Mouse (Mus musculus): ENCODE measurements at regions not wholly inside any gene's neighbourhood (a gene's known extent, or its start where the extent isn't known, plus 50 kb on each side); places are given as distances from the start of the nearest gene placed in this dataset.
A peak's percentile ranks its signal among the peaks of the same experiment; 100 is the strongest.

- H3K27ac ChIP-seq, result peak overlapping the region; percentile 98
- no peak; the same call in 1 of the 2 replicates for ATAC-seq (ENCODE audit: borderline replicate concordance, extremely low read depth, low FRiP score, low TSS enrichment)
- under 1% methylated on average over 47 of the region's 66 CpGs for WGBS
Measured at GRCm38 (mm10) chr13:107889588-107889984, 154.7 kb upstream of the Smim15 start.

DNA sequence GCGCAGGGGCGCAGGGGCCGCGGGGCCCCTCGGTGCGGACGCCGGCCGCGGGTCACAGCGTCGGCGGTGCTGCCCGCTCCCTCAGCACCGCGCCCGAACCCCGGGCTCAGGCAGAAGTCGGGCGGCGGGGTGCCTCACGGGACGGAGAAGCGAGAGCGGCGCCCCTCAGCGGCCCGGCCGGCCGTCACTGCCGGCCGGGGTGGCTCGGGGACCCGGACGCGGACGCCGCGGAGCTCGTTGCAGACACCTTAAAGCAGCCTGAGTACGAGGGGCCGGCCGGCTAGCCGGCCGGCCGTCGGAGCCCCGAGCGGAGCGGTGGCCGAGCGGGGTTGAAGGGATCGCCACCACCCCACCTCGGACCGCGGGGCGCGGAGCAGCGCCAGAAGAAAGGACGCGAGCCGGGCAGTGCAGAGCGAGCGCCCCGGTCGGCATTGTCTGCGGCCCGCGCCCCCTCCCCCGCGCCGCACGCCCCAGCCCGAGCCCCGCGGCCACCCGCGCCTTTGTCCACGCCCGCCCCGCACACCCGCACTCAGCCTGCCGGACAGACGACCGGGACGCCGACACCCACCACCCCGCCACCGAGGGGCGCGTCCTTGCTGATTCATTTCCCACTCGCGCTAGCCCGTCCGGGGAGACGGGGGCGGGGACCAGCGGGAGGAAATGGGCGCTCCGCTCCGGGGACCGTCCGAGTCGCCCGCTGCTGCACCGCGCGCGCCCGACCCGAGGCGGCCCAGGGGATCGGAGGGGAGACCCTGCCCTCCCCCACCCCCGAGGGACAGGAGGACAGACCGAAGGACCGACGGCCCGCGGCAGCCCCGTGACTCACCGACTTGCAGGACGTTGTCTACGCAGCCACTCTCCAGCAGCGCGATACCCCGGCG is 155.4 kb upstream of the Smim15 start:
- H3K9me3 ChIP-seq, result no peaks in the 10 kb centered on the region
- H3K36me3 ChIP-seq, result no peaks in the 10 kb centered on the region
- peak overlapping the region; percentile 82 for H3K4me2 ChIP-seq
- H3K4me1 ChIP-seq, result peaks cover 31% of the 10 kb centered on the region
- WGBS, result under 1% methylated on average over 88 of the region's 127 CpGs
- peak overlapping the region; percentile 98 for H3K27ac ChIP-seq
- H3K27me3 ChIP-seq, result no peaks in the 10 kb centered on the region
- no peak for ATAC-seq (ENCODE audit: borderline replicate concordance, extremely low read depth, low FRiP score, low TSS enrichment)
- peak overlapping the region; percentile 93 for H3K4me3 ChIP-seq
- H3K9ac ChIP-seq, result peak overlapping the region; percentile 88

More at GRCm38 (mm10) chr13:107889588-107889984, 154.7 kb upstream of the Smim15 start:
- Histone ChIP-seq H3K9me3 (no peaks in the 10 kb centered on the region), H3K36me3 (no peaks in the 10 kb centered on the region), H3K27me3 (no peaks in the 10 kb centered on the region), H3K4me2 (peak overlapping the region; percentile 82), H3K9ac (peak overlapping the region; percentile 88), H3K4me3 (peak overlapping the region; percentile 93), H3K4me1 (peaks cover 23% of the 10 kb centered on the region)

DNA sequence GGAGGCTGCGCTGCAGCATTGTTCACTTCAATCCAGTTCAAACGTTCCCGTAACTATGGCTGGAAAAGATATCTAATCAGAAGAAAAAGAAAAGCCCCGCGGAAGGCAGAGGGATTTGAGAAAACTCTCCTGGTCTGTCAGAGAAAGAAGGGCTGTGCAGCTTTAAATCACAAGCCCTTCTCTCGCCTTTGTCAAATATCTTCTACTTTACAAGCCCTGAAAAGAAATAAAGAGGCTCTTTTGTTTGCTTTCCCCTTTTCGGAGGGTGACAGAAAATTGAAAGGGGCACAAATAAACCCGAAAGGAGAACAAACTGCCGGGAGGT is 156.1 kb upstream of the Smim15 start:
- Histone ChIP-seq H3K4me3 (peak overlapping the region; percentile 93), H3K36me3 (no peaks in the 10 kb centered on the region), H3K9ac (peak overlapping the region; percentile 88), H3K27ac (peak overlapping the region; percentile 98; the same call in 1 of the 2 replicates), H3K9me3 (no peaks in the 10 kb centered on the region), H3K27me3 (no peaks in the 10 kb centered on the region), H3K4me2 (peak overlapping the region; percentile 82), H3K4me1 (peaks cover 32% of the 10 kb centered on the region)
- no peak for ATAC-seq (ENCODE audit: borderline replicate concordance, extremely low read depth, low FRiP score, low TSS enrichment)
- 0% methylated on average over 9 of the region's 9 CpGs for WGBS

DNA sequence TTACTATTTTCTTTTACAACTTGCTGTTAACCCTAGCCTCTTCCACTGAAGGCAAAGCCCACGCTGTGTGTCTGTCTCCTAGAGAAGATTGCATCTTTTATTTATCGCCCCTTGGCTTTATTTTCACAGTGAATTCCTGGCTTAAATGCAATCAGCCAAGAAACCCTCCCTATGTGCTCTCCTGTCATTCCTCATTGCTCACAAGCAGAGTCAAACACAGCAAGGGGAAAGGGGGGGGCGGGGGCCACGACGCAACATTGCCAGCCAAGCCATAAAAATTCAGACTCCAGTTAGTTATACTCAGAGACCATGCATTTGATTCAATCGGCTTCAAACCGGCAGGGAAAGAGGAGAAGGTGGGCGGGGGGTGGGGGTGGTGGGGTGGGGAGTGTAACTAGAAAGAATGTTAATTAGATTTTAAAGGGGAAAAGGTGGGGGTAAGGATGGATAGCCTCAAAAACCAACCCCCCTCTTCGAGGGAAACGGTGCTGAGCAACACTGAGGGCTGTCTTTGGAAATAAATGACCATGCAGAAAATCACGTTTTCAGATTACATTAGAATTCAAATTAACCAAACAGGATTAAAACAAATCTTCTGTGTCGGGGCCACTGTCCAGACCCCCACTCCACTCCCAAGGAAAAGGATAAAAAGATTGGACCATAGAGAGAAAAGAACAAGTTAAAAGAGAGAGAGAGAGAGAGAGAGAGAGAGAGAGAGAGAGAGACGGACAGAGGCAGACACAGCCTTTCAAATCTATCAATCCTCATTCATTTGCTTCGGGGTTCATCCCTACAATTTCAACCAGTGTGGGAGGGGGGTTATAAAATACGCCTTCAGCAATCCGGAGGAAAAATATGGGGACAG is 156.6 kb upstream of the Smim15 start:
- Histone ChIP-seq H3K27ac (peak overlapping the region; percentile 98; the same call in 1 of the 2 replicates), H3K9me3 (no peaks in the 10 kb centered on the region), H3K36me3 (no peaks in the 10 kb centered on the region), H3K9ac (peak overlapping the region; percentile 88), H3K4me1 (peaks cover 27% of the 10 kb centered on the region), H3K27me3 (no peaks in the 10 kb centered on the region), H3K4me3 (peak overlapping the region; percentile 93), H3K4me2 (peak overlapping the region; percentile 82)
- no peak for ATAC-seq (ENCODE audit: borderline replicate concordance, extremely low read depth, low FRiP score, low TSS enrichment)
- WGBS, result 3% methylated on average over 16 of the region's 16 CpGs

GRCm38 (mm10) chr13:107884836-107885235 is 159.4 kb upstream of the Smim15 start:
- 85% methylated on average over 3 of the region's 3 CpGs for WGBS
- Histone ChIP-seq H3K27me3 (no peaks in the 10 kb centered on the region), H3K27ac (no peak overlapping the region), H3K4me1 (peaks cover 26% of the 10 kb centered on the region), H3K9ac (no peak overlapping the region), H3K4me2 (no peak overlapping the region), H3K36me3 (no peaks in the 10 kb centered on the region), H3K4me3 (no peak overlapping the region), H3K9me3 (no peaks in the 10 kb centered on the region)
- ATAC-seq (ENCODE audit: borderline replicate concordance, extremely low read depth, low FRiP score, low TSS enrichment), result no peak

- no peak overlapping the region for H3K9ac ChIP-seq
- H3K36me3 ChIP-seq, result no peaks in the 10 kb centered on the region
- H3K4me1 ChIP-seq, result peaks cover 35% of the 10 kb centered on the region
- no peak overlapping the region for H3K4me2 ChIP-seq
- H3K9me3 ChIP-seq, result no peaks in the 10 kb centered on the region
- no peaks in the 10 kb centered on the region for H3K27me3 ChIP-seq
- ATAC-seq (ENCODE audit: borderline replicate concordance, extremely low read depth, low FRiP score, low TSS enrichment), result no peak
- WGBS, result 75% methylated on average over 5 of the region's 5 CpGs
- H3K27ac ChIP-seq, result no peak overlapping the region
- H3K4me3 ChIP-seq, result no peak overlapping the region
Measured at GRCm38 (mm10) chr13:107882337-107882736, 161.9 kb upstream of the Smim15 start.

DNA sequence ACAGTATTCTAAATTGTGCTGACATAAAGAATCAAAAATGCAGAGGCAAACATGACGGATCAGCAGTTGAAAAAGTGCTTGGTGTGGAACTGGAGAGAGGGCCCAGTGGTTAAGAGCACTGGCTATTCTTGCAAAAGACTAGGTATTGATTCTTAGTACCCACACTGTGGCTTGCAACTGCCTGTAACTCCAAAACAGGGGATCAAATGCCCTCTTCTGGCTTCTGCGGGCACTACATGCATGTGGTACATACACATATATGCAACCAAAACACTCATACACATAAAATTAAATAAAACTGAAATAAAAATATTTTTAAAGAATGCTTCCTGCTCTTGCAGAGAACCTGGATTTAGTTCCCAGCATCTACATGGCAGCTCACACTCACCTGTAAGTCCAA is 163.7 kb upstream of the Smim15 start:
- no peak for ATAC-seq (ENCODE audit: borderline replicate concordance, extremely low read depth, low FRiP score, low TSS enrichment)
- peaks cover 27% of the 10 kb centered on the region for H3K4me1 ChIP-seq
- no peaks in the 10 kb centered on the region for H3K36me3 ChIP-seq
- H3K4me3 ChIP-seq, result no peak overlapping the region
- no peak overlapping the region for H3K27ac ChIP-seq
- H3K9me3 ChIP-seq, result no peaks in the 10 kb centered on the region
- H3K9ac ChIP-seq, result no peak overlapping the region
- 98% methylated on average over 2 of the region's 2 CpGs for WGBS
- no peaks in the 10 kb centered on the region for H3K27me3 ChIP-seq
- H3K4me2 ChIP-seq, result no peak overlapping the region

- peak overlapping the region; percentile 7; the same call in 1 of the 2 replicates for H3K4me2 ChIP-seq
- ATAC-seq (ENCODE audit: borderline replicate concordance, extremely low read depth, low FRiP score, low TSS enrichment), result peak; percentile 80
- WGBS, result 36% methylated on average over 7 of the region's 8 CpGs
Measured at GRCm38 (mm10) chr13:107879535-107879934, 164.7 kb upstream of the Smim15 start.

DNA sequence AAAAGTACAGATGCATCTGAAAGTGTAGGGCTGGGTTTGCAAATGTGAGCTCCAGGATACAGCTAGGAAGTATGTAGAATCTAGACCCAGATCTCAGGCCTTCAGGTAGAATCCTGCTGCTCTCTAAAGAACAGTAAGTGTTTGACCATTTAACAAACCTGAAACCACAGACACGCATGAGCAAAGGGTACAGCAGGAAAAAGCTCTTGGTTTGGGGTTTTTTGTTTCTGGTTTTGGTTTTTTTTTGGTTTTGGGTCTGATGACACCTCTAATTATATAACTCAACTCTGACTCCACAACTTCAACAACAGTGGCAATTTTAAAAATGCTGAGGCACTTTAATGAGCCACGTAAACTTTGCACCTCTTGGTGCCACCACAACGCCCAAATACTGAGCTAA is 165.3 kb upstream of the Smim15 start:
- H3K9me3 ChIP-seq, result no peaks in the 10 kb centered on the region
- no peak overlapping the region for H3K9ac ChIP-seq
- ATAC-seq (ENCODE audit: borderline replicate concordance, extremely low read depth, low FRiP score, low TSS enrichment), result no peak
- no peaks in the 10 kb centered on the region for H3K36me3 ChIP-seq
- H3K4me2 ChIP-seq, result no peak overlapping the region
- peaks cover 21% of the 10 kb centered on the region for H3K4me1 ChIP-seq
- no peak overlapping the region for H3K4me3 ChIP-seq
- no peak overlapping the region for H3K27ac ChIP-seq
- 75% methylated on average over 3 of the region's 3 CpGs for WGBS
- H3K27me3 ChIP-seq, result no peaks in the 10 kb centered on the region

More at GRCm38 (mm10) chr13:107879535-107879934, 164.7 kb upstream of the Smim15 start:
- H3K27ac ChIP-seq, result peak overlapping the region; percentile 45; the same call in 1 of the 2 replicates
- H3K9ac ChIP-seq, result no peak overlapping the region
- H3K4me3 ChIP-seq, result no peak overlapping the region
- no peaks in the 10 kb centered on the region for H3K9me3 ChIP-seq
- H3K4me1 ChIP-seq, result peaks cover 25% of the 10 kb centered on the region
- H3K27me3 ChIP-seq, result no peaks in the 10 kb centered on the region
- no peaks in the 10 kb centered on the region for H3K36me3 ChIP-seq

DNA sequence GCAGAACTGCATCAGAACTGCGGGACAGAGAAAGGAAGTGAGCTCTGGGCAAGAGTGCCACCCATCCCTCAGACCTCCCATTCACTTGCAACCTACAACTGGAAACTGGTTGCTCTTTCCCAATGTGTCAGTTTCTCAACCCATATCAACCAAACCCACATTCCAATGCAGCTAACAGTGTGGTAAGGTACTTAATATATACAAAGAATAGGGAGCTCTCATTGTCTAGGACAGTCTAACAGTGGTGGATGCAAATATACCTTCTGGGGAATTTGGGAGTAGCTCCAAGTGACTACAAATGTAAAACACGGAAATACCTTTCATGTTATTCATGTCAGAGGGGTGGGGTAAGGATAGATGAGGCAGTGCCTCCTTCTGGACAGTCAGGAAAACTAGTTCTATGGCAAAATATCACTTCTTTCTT is 171.0 kb upstream of the Smim15 start:
- Histone ChIP-seq H3K4me3 (no peak overlapping the region), H3K27ac (no peak overlapping the region), H3K36me3 (no peaks in the 10 kb centered on the region), H3K9ac (no peak overlapping the region), H3K4me2 (no peak overlapping the region), H3K9me3 (no peaks in the 10 kb centered on the region), H3K27me3 (no peaks in the 10 kb centered on the region), H3K4me1 (peaks cover 28% of the 10 kb centered on the region)
- no peak for ATAC-seq (ENCODE audit: borderline replicate concordance, extremely low read depth, low FRiP score, low TSS enrichment)
- 49% methylated on average over 2 of the region's 2 CpGs for WGBS

GRCm38 (mm10) chr13:107872574-107872973 is 171.7 kb upstream of the Smim15 start:
- ATAC-seq (ENCODE audit: borderline replicate concordance, extremely low read depth, low FRiP score, low TSS enrichment), result no peak
- no peaks in the 10 kb centered on the region for H3K27me3 ChIP-seq
- 70% methylated on average over 8 of the region's 8 CpGs for WGBS

GRCm38 (mm10) chr13:107872137-107872536 is 172.1 kb upstream of the Smim15 start:
- Histone ChIP-seq H3K9ac (no peak overlapping the region), H3K9me3 (no peaks in the 10 kb centered on the region), H3K36me3 (no peaks in the 10 kb centered on the region), H3K4me1 (peaks cover 29% of the 10 kb centered on the region), H3K27me3 (no peaks in the 10 kb centered on the region), H3K4me2 (no peak overlapping the region), H3K4me3 (no peak overlapping the region), H3K27ac (no peak overlapping the region)
- ATAC-seq (ENCODE audit: borderline replicate concordance, extremely low read depth, low FRiP score, low TSS enrichment), result no peak
- 69% methylated on average over 10 of the region's 10 CpGs for WGBS

More at GRCm38 (mm10) chr13:107872574-107872973, 171.7 kb upstream of the Smim15 start:
- H3K4me1 ChIP-seq, result peaks cover 29% of the 10 kb centered on the region
- H3K9ac ChIP-seq, result no peak overlapping the region
- no peak overlapping the region for H3K4me3 ChIP-seq
- H3K36me3 ChIP-seq, result no peaks in the 10 kb centered on the region
- no peaks in the 10 kb centered on the region for H3K9me3 ChIP-seq
- no peak overlapping the region for H3K4me2 ChIP-seq
- no peak overlapping the region for H3K27ac ChIP-seq

Data from lung, embryonic 15.5 days (tissue).